Mouse (Mus musculus) MEL (cell line): Measurements from ENCODE around the gene Anxa9. TPM values are rescaled to one million over a fixed set of nuclear protein-coding genes. Genes with fewer than 3 reads are reported as not detected.

Source experiments
- DNase-seq: peaks from one replicate; pipeline ENCODE4 v3.0.0; 2011; ENCODE audit warnings: low read depth, low spot score
- H3K27ac ChIP-seq: 2 replicates; pipeline ENCODE4 v1.5.1; 2012; ENCODE audit warnings: low read depth, mild to moderate bottlenecking, control low read depth, low read length, moderate library complexity; ENCODE audit not compliant: control insufficient read depth
- H3K27me3 ChIP-seq, 2 experiments: fragments of 150-350 bp in 1 of 2; sonication (generic) in 1 of 2; 2 replicates each; pipeline ENCODE4 v1.6.1; 2012; ENCODE audit warnings: low read length in 2 of 2, mild to moderate bottlenecking in 2 of 2, improper control_type of control experiment in 1 of 2, moderate library complexity in 1 of 2; ENCODE audit not compliant: insufficient read depth in 2 of 2, control insufficient read depth in 1 of 2
- H3K36me3 ChIP-seq, 2 experiments: 2 replicates each; pipeline ENCODE4 v1.6.1; 2012 to 2014; ENCODE audit warnings: low read length in 2 of 2, improper control_type of control experiment in 1 of 2, inconsistent platforms in 1 of 2, mild to moderate bottlenecking in 1 of 2; ENCODE audit not compliant: insufficient read depth in 2 of 2, control insufficient read depth in 1 of 2
- H3K4me1 ChIP-seq, 2 experiments: fragments of 150-350 bp in 1 of 2; sonication (generic) in 1 of 2; 2 replicates each; pipeline ENCODE4 v1.6.1; 2012; ENCODE audit warnings: low read length in 2 of 2, improper control_type of control experiment in 1 of 2, mild to moderate bottlenecking in 1 of 2; ENCODE audit not compliant: insufficient read depth in 2 of 2, control insufficient read depth in 1 of 2
- H3K4me3 ChIP-seq, 2 experiments: fragments of 150-350 bp in 1 of 2; sonication (generic) in 1 of 2; 2 replicates each; pipeline ENCODE4 v1.5.1; 2012; ENCODE audit warnings: low read depth in 2 of 2, low read length in 2 of 2, mild to moderate bottlenecking in 2 of 2, moderate library complexity in 2 of 2, control low read depth in 1 of 2, improper control_type of control experiment in 1 of 2; ENCODE audit not compliant: control insufficient read depth in 1 of 2, insufficient read depth in 1 of 2
- H3K79me2 ChIP-seq: 2 replicates; pipeline ENCODE4 v1.6.1; 2012; ENCODE audit warnings: mild to moderate bottlenecking, low read length, moderate library complexity; ENCODE audit not compliant: control insufficient read depth, poor library complexity, insufficient read depth
- H3K9ac ChIP-seq: 2 replicates; pipeline ENCODE4 v1.6.1; 2012; ENCODE audit warnings: low read depth, mild to moderate bottlenecking, control low read depth, low read length, moderate library complexity; ENCODE audit not compliant: control insufficient read depth, poor library complexity, severe bottlenecking
- H3K9me3 ChIP-seq: fragments of 150-350 bp; sonication (generic); replicated peaks from 2 replicates; pipeline ENCODE4 v1.6.1; 2012; ENCODE audit warnings: mild to moderate bottlenecking, low read length, improper control_type of control experiment, moderate library complexity; ENCODE audit not compliant: insufficient read depth
- CHD1 ChIP-seq: IDR thresholded peaks from 2 replicates; pipeline ENCODE4 v1.6.1; 2012; ENCODE audit warnings: low read depth, mild to moderate bottlenecking, inconsistent platforms, low read length, improper control_type of control experiment
- E2F4 ChIP-seq: IDR thresholded peaks from 2 replicates; pipeline ENCODE4 v1.6.1; 2011; ENCODE audit warnings: low read depth, low read length, improper control_type of control experiment, borderline replicate concordance
- ELF1 ChIP-seq: IDR thresholded peaks from 2 replicates; pipeline ENCODE4 v1.6.1; 2014; ENCODE audit warnings: low read depth, mild to moderate bottlenecking, inconsistent platforms, low read length, improper control_type of control experiment, moderate library complexity
- EP300 ChIP-seq, 2 experiments: IDR thresholded peaks; 2 replicates each; pipeline ENCODE4 v1.6.1; 2011; ENCODE audit warnings: improper control_type of control experiment in 2 of 2, low read length in 2 of 2, low read depth in 1 of 2, mild to moderate bottlenecking in 1 of 2
- GATA1 ChIP-seq: IDR thresholded peaks from 2 replicates; pipeline ENCODE4 v1.6.1; 2011; ENCODE audit warnings: low read depth, low read length, improper control_type of control experiment
- KAT2A ChIP-seq: conservative IDR thresholded peaks from 2 replicates; pipeline ENCODE4 v1.6.1; 2012; ENCODE audit warnings: low read depth, low read length, improper control_type of control experiment, inconsistent platforms
- MAZ ChIP-seq: IDR thresholded peaks from 2 replicates; pipeline ENCODE4 v1.6.1; 2012; ENCODE audit warnings: low read depth, mild to moderate bottlenecking, inconsistent platforms, low read length, improper control_type of control experiment
- MEF2A ChIP-seq: IDR thresholded peaks from 2 replicates; pipeline ENCODE4 v1.6.1; 2014; ENCODE audit warnings: low read depth, mild to moderate bottlenecking, inconsistent platforms, low read length, improper control_type of control experiment; ENCODE audit not compliant: poor library complexity, insufficient replicate concordance, severe bottlenecking; ENCODE audit errors: extremely low read depth
- MXI1 ChIP-seq: IDR thresholded peaks from 2 replicates; pipeline ENCODE4 v1.6.1; 2011; ENCODE audit warnings: mild to moderate bottlenecking, low read depth, low read length, improper control_type of control experiment
- MYB ChIP-seq: IDR thresholded peaks from 2 replicates; pipeline ENCODE4 v1.6.1; 2011; ENCODE audit warnings: mild to moderate bottlenecking, low read depth, low read length, improper control_type of control experiment
- MYC ChIP-seq: IDR thresholded peaks from 2 replicates; pipeline ENCODE4 v1.6.1; 2011; ENCODE audit warnings: low read depth, mild to moderate bottlenecking, low read length, improper control_type of control experiment, moderate library complexity
- NELFE ChIP-seq: IDR thresholded peaks from 2 replicates; pipeline ENCODE4 v1.6.1; 2011; ENCODE audit warnings: low read depth, low read length, improper control_type of control experiment
- POLR2AphosphoS2 ChIP-seq: IDR thresholded peaks from 2 replicates; pipeline ENCODE4 v1.6.1; 2011; ENCODE audit warnings: low read length, improper control_type of control experiment
- POLR2AphosphoS5 ChIP-seq: IDR thresholded peaks from 2 replicates; pipeline ENCODE4 v1.6.1; 2012; ENCODE audit warnings: low read depth, borderline replicate concordance, mild to moderate bottlenecking, inconsistent platforms, low read length, moderate library complexity, mixed read lengths
- RCOR1 ChIP-seq: IDR thresholded peaks from 2 replicates; pipeline ENCODE4 v1.6.1; 2012; ENCODE audit warnings: low read depth, mild to moderate bottlenecking, inconsistent platforms, low read length, improper control_type of control experiment
- SIN3A ChIP-seq: IDR thresholded peaks from 2 replicates; pipeline ENCODE4 v1.6.1; 2012; ENCODE audit warnings: low read length, improper control_type of control experiment, inconsistent platforms
- TCF12 ChIP-seq: IDR thresholded peaks from 2 replicates; pipeline ENCODE4 v1.6.1; 2014; ENCODE audit warnings: low read depth, mild to moderate bottlenecking, inconsistent platforms, low read length, improper control_type of control experiment, moderate library complexity
- ZC3H11A ChIP-seq: IDR thresholded peaks from 2 replicates; pipeline ENCODE4 v1.6.1; 2012; ENCODE audit warnings: low read depth, mild to moderate bottlenecking, inconsistent platforms, low read length, improper control_type of control experiment
- ZKSCAN1 ChIP-seq: IDR thresholded peaks from 2 replicates; pipeline ENCODE4 v1.6.1; 2012; ENCODE audit warnings: low read depth, mild to moderate bottlenecking, inconsistent platforms, low read length, improper control_type of control experiment, moderate library complexity
- polyA plus RNA-seq, 2 experiments: library from polyadenylated mRNA; stranded (reverse) in 1 of 2; unstranded in 1 of 2; fragments of >175 nt in 1 of 2; fragments of >200 nt in 1 of 2; gene quantifications; 2 replicates each; pipeline versions ENCODE4 v1.2.1 to v1.2.4; 2012; ENCODE audit warnings: low replicate concordance in 2 of 2, low read depth in 1 of 2; ENCODE audit not compliant: insufficient read length in 2 of 2, insufficient read depth in 1 of 2, missing spikeins in 1 of 2
- total RNA-seq: library from RNA; depleted of rRNA; stranded (reverse); fragments of 300-350 nt; gene quantifications from 2 replicates; pipeline ENCODE4 v1.2.3, GENCODE M21; 2012

Anxa9 gene
- total and polyA plus RNA-seq, 3 experiments = 7.7 to 33.9 TPM; not detected in 1

GRCm38 (mm10) chr3:95310496-95310895, 3.5 kb upstream of the Anxa9 start:
- Histone ChIP-seq H3K79me2 (peaks cover 23% of the 10 kb centered on the region), H3K27ac (peak overlapping the region; percentile 44), H3K36me3 (peaks cover 0 to 27% of the 10 kb centered on the region in 2 experiments; a peak in 2 of 4 replicates), H3K9me3 (no peaks in the 10 kb centered on the region), H3K4me1 (peaks cover 18 to 30% of the 10 kb centered on the region in 2 experiments), H3K4me3 (no peak overlapping the region), H3K9ac (no peak overlapping the region), H3K27me3 (no peaks in the 10 kb centered on the region)
- TF ChIP-seq NELFE (no peak), MYC (no peak)
- peak; percentile 88 for DNase-seq

GRCm38 (mm10) chr3:95306244-95306643, 732 bp downstream of the Anxa9 start:
- H3K9ac ChIP-seq = no peak overlapping the region
- peaks cover 5 to 13% of the 10 kb centered on the region in 2 experiments for H3K4me1 ChIP-seq
- DNase-seq = no peak
- H3K9me3 ChIP-seq = no peaks in the 10 kb centered on the region
- no peak overlapping the region for H3K4me3 ChIP-seq
- no peak overlapping the region for H3K27ac ChIP-seq
- no peak for TF ChIP-seq CHD1
- TF ChIP-seq ELF1 = no peak
- no peak for TF ChIP-seq MYC
- TF ChIP-seq GATA1 = no peak
- TF ChIP-seq TCF12 = no peak
- no peak for TF ChIP-seq MYB
- TF ChIP-seq EP300 (IDR thresholded peaks at IDR 0.05; ENCODE audit: low read depth in 1 of 2, low read length in 2 of 2) = no peak
- no peak for TF ChIP-seq ZC3H11A
- TF ChIP-seq POLR2AphosphoS5 = no peak
- no peak for TF ChIP-seq MEF2A
- no peaks in the 10 kb centered on the region for H3K27me3 ChIP-seq
- H3K36me3 ChIP-seq = peaks cover 0 to 12% of the 10 kb centered on the region in 2 experiments; a peak in 2 of 4 replicates
- H3K79me2 ChIP-seq = no peaks in the 10 kb centered on the region

- no peak overlapping the region for H3K27ac ChIP-seq
- H3K4me1 ChIP-seq = peaks cover 6 to 17% of the 10 kb centered on the region in 2 experiments; a peak in 3 of 4 replicates
- no peak for TF ChIP-seq MXI1
- TF ChIP-seq GATA1 = 0 out of 2 replicates have a peak, but pooled peaks have one; percentile 11
- TF ChIP-seq MAZ = no peak
- no peak for TF ChIP-seq NELFE
- TF ChIP-seq MYB = no peak
- no peak for TF ChIP-seq ELF1
- TF ChIP-seq RCOR1 = peak; percentile 70
- TF ChIP-seq KAT2A = no peak
- TF ChIP-seq POLR2AphosphoS2 = no peak
- no peak for TF ChIP-seq ZC3H11A
- TF ChIP-seq E2F4 = no peak
- no peak for TF ChIP-seq TCF12
- no peak for TF ChIP-seq ZKSCAN1
- TF ChIP-seq SIN3A = no peak
- TF ChIP-seq, all 39 proteins: peak for 2
- Histone ChIP-seq H3K9ac (no peak overlapping the region), H3K79me2 (no peaks in the 10 kb centered on the region), H3K27me3 (no peaks in the 10 kb centered on the region), H3K4me3 (no peak overlapping the region), H3K9me3 (no peaks in the 10 kb centered on the region), H3K36me3 (peaks cover 8 to 13% of the 10 kb centered on the region in 2 experiments)
- DNase-seq = no peak
Observed at GRCm38 (mm10) chr3:95301204-95301796, 5.7 kb downstream of the Anxa9 start.
